Mouse (Mus musculus): ENCODE data around the gene Plch2. TPM values are rescaled to one million over a fixed set of nuclear protein-coding genes. Genes with fewer than 3 reads are reported as not detected.

The Plch2 gene
- total RNA-seq, 2 experiments from 2014 or later: 0.17 TPM; not detected in 1

DNA sequence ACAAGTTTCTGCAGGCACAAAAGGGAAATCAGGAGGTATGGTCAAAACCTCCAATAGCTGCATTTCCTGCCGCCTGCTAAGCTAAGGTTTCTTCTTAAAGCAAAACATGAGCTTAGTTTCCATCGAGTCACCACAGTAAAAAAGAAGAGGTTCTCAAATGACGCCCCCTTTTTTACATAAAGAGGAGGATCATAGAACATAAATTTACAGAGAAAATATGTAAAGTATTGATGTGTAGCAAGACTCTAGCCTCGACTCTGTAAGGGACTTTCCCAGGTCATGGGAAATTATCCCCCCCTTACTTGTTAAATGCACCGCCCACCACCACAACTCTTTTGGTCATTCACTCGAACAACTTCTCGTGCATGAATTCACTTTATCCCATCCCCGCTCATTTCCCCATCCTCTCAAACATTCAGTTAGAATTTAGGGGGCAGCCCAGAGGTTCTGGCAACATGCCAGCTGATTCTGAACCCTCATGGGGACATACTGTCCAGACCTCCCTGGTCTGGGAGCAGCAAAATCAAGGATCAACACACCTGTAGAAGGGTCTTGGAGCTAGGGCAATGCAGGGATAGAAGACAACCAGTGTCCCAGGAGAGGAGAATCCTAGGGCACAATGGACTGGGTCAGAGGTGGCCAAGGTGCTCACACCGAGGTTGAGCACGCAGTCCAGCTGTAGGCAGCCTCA, 113.8 kb downstream of the Plch2 start:
- DNase-seq: no peak
- intact Hi-C loops (cut with DNase I): loop anchor here (5.0 kb wide), 1 partner anchor 45 kb away; no protein-coding TSS in a partner anchor

DNA sequence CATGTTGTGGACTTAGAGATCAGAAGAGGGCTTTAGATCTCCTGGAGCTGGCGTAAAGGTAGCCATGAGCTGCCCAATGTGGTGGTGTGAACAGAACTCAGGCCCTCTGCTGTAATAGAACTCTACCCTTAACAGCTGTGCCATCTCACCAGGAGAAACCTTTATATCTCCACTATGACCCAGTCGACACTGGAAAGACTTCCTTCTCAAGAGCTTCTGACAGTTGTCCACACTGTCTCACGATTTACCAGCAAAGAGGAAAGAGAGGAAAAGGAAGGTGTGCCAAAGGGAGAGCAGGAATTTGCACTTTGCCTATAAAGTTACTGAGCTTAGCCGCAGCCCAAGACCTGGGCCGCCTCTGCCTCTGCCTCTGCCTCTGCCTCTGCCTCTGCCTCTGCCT, 114.8 kb downstream of the Plch2 start:
- intact Hi-C loops (cut with DNase I): loop anchor here (5.0 kb wide), 1 partner anchor 45 kb away; no protein-coding TSS in a partner anchor
- no peak for DNase-seq

DNA sequence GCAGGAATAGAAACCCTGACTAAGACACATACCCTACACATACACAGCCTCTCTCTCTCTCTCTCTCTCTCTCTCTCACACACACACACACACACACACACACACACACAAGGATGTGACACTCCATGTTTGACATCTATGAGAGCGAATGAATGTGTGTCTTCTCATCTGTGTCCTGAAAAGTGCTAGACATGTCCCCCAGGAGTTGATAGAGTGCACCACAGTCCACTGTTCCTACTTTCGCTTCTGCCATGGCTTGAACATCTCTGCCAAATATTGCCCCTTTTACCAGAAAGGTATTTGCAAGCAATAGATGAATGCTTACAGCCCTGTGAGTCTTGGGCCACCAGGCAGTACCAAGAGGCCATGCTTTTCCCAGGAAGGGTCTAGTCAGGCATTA, 116.4 kb downstream of the Plch2 start:
- no peak for DNase-seq
- intact Hi-C loops (cut with DNase I): loop anchor here (5.0 kb wide), 1 partner anchor 47 kb away; no protein-coding TSS in a partner anchor

DNA sequence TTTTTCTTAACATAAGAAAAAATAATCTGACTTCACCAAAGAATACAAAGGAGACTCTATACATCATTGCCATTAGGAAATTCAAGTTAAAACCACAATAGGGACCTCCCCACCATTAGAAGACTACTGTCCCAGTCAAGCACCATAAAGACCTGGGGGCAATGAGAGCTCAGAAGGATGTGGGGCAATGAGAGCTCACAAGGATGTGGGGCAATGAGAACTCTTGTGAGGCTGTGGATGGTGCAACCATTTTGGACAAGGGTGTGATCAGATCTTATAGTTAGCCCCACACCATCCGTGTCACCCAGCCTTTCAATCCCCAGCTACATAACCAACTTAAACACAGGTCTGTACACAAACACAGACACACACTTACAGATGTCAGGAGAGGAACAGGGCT, 118.8 kb downstream of the Plch2 start:
- intact Hi-C loops (cut with DNase I): no loop called here

DNA sequence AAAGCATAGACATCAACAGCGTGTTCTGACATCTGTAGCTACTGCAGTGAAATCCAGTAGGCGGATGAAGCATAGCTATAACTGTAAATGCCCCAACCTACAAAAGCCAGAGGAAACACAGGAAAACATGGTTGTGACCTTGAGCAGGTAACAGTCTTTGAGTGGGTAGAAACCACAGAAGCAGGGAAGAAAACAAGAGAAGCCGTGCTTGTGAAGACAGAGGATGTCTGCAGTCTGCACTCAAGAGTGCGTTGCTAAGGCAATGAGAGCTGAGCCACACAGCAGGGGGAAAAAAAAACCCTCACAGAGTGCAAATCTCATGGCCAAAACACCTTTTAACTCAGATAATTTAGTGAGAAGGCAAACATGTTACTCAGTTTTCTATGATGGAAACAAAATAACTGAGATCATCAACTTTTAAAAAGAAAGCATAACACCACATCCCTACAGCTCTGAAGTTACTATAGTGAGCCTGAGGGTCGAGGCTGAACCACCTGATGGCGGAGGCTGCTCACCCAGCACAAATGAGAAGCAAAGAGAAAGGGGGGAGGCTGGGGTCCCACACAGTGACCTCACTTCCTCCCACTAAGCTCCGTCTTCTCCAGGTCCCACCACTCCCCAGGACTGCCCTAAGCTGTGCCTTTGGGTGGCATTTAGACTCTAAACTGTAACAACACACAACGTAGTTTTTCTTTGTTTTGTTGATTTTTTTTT, 119.9 kb downstream of the Plch2 start:
- DNase-seq: no peak
- intact Hi-C loops (cut with DNase I): no loop called here

More for the DNA sequence above, 118.8 kb downstream of the Plch2 start:
- DNase-seq: no peak

DNA sequence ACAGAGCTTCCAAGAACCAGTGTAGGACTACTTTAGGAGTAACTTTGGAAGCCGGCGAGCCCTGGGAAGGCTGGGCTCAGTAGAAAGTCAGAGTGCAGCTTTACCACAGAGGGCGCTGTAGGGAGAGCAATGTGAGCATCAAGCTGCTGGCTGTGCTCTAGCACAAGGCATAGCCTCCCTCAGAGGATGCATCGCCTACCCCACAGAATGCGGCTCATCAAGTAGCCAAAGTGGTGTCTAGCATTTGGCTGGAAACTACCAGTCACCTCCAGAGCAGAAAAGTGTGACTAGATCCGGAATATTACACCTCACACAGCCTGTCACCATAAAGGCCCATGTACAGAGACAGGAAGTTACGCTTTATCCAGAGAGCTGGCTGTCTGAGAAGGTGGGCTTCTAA, 120.8 kb downstream of the Plch2 start:
- intact Hi-C loops (cut with DNase I): no loop called here
- no peak for DNase-seq

DNA sequence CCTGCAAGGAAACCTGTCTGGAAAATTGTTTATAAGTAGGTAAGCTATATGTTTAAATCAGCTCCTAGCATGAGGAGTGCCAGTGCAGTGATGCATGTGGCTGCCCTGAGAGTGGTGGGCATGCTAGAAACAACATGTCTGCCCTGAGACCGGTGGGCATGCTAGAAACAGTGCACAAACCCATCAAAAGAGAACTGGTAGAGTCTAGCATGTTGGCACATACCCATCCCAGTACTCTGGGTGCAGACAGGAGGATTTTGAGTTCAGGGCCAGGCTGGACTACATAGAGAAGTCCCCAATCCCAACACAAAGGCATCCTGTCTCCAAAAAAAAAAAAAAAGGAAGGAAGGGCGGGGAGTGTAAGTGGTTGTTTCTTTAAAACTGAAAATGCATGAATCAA, 121.8 kb downstream of the Plch2 start:
- intact Hi-C loops (cut with DNase I): no loop called here
- no peak for DNase-seq

DNA sequence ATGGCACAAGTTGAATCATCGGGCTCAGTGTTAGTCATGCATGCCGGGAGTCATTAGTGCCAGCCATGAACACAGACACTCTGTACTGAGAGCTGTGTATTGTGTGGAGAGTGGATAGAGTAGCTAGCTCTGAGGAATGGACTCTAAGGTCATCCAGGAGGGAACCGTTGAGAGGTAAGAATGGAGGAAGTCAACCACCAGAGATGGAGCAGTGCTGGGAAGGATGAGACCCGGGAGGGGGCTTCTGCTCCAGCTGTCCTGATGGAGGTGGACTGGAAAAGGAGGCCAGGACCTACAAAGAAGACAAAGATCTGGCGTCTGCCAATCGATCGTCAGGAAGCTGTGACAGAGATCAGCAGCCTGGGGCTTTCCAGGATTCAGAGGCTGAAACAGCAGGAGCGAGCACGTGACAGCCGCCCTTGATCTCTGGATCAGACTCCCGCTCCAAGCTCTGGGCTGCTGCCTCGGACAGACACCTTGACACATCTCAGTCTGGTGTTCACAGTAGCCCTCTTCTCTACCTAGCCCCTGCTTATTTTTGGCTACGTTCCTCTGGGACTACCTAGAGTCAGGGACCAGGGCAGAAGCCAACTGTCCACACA, 123.2 kb downstream of the Plch2 start:
- intact Hi-C loops (cut with DNase I): no loop called here
- DNase-seq: no peak

Other genes with a start within 250 kb of the Plch2 start
- gene Ttc34, start 219.3 kb downstream of the Plch2 start, total RNA-seq (2021): under 1 TPM; 0.10 to 0.17 TPM
- under 1 TPM in 1 of 2 experiments, not detected in 1; 0.20 TPM for gene Mmel1, start 187.2 kb downstream of the Plch2 start, total RNA-seq (2021)
- 10 to 100 TPM; 44.7 to 51.3 TPM for gene Fam213b, start 157.6 kb downstream of the Plch2 start, total RNA-seq (2021)
- 1 to 10 TPM; 4.1 to 5.6 TPM for gene Tnfrsf14, start 128.2 kb downstream of the Plch2 start, total RNA-seq (2021)
- gene Hes5, start 95.9 kb downstream of the Plch2 start, total RNA-seq (2021): not detected
- gene Pank4, start 92.7 kb downstream of the Plch2 start, total RNA-seq (2021): 10 to 100 TPM; 38.3 to 41.0 TPM
- 10 to 100 TPM; 18.3 to 19.6 TPM for gene Pex10, start 10.2 kb upstream of the Plch2 start, total RNA-seq (2021)
- 10 to 100 TPM; 66.6 to 67.8 TPM for gene Rer1, start 29.6 kb upstream of the Plch2 start, total RNA-seq (2021)
- 1 to 10 TPM; 1.4 to 3.8 TPM for gene Morn1, start 29.8 kb upstream of the Plch2 start, total RNA-seq (2021)
- 10 to 100 TPM; 65.0 to 65.3 TPM for gene Ski, start 165.8 kb upstream of the Plch2 start, total RNA-seq (2021)
- gene Faap20, start 193.0 kb upstream of the Plch2 start, total RNA-seq (2021): 10 to 100 TPM; 19.0 to 19.6 TPM

Data from heart, postnatal 14 days (tissue).